Mouse (Mus musculus) MEL (cell line): ENCODE measurements around the gene Gm26620. TPM values are rescaled to one million over a fixed set of nuclear protein-coding genes. Genes with fewer than 3 reads are reported as not detected.

Experiments used
- DNase-seq: peaks from one replicate; pipeline ENCODE4 v3.0.0; 2011; ENCODE audit warnings: low read depth, low spot score
- H3K27ac ChIP-seq: 2 replicates; pipeline ENCODE4 v1.5.1; 2012; ENCODE audit warnings: low read depth, mild to moderate bottlenecking, control low read depth, low read length, moderate library complexity; ENCODE audit not compliant: control insufficient read depth
- H3K27me3 ChIP-seq, 2 experiments: fragments of 150-350 bp in 1 of 2; sonication (generic) in 1 of 2; 2 replicates each; pipeline ENCODE4 v1.6.1; 2012; ENCODE audit warnings: low read length in 2 of 2, mild to moderate bottlenecking in 2 of 2, improper control_type of control experiment in 1 of 2, moderate library complexity in 1 of 2; ENCODE audit not compliant: insufficient read depth in 2 of 2, control insufficient read depth in 1 of 2
- H3K36me3 ChIP-seq, 2 experiments: 2 replicates each; pipeline ENCODE4 v1.6.1; 2012 to 2014; ENCODE audit warnings: low read length in 2 of 2, improper control_type of control experiment in 1 of 2, inconsistent platforms in 1 of 2, mild to moderate bottlenecking in 1 of 2; ENCODE audit not compliant: insufficient read depth in 2 of 2, control insufficient read depth in 1 of 2
- H3K4me1 ChIP-seq, 2 experiments: fragments of 150-350 bp in 1 of 2; sonication (generic) in 1 of 2; 2 replicates each; pipeline ENCODE4 v1.6.1; 2012; ENCODE audit warnings: low read length in 2 of 2, improper control_type of control experiment in 1 of 2, mild to moderate bottlenecking in 1 of 2; ENCODE audit not compliant: insufficient read depth in 2 of 2, control insufficient read depth in 1 of 2
- H3K4me3 ChIP-seq, 2 experiments: fragments of 150-350 bp in 1 of 2; sonication (generic) in 1 of 2; 2 replicates each; pipeline ENCODE4 v1.5.1; 2012; ENCODE audit warnings: low read depth in 2 of 2, low read length in 2 of 2, mild to moderate bottlenecking in 2 of 2, moderate library complexity in 2 of 2, control low read depth in 1 of 2, improper control_type of control experiment in 1 of 2; ENCODE audit not compliant: control insufficient read depth in 1 of 2, insufficient read depth in 1 of 2
- H3K79me2 ChIP-seq: 2 replicates; pipeline ENCODE4 v1.6.1; 2012; ENCODE audit warnings: mild to moderate bottlenecking, low read length, moderate library complexity; ENCODE audit not compliant: control insufficient read depth, poor library complexity, insufficient read depth
- H3K9ac ChIP-seq: 2 replicates; pipeline ENCODE4 v1.6.1; 2012; ENCODE audit warnings: low read depth, mild to moderate bottlenecking, control low read depth, low read length, moderate library complexity; ENCODE audit not compliant: control insufficient read depth, poor library complexity, severe bottlenecking
- H3K9me3 ChIP-seq: fragments of 150-350 bp; sonication (generic); replicated peaks from 2 replicates; pipeline ENCODE4 v1.6.1; 2012; ENCODE audit warnings: mild to moderate bottlenecking, low read length, improper control_type of control experiment, moderate library complexity; ENCODE audit not compliant: insufficient read depth
- BHLHE40 ChIP-seq: IDR thresholded peaks from 2 replicates; pipeline ENCODE4 v1.6.1; 2012; ENCODE audit warnings: low read depth, mild to moderate bottlenecking, inconsistent platforms, low read length, improper control_type of control experiment, borderline replicate concordance
- CHD2 ChIP-seq: IDR thresholded peaks from 2 replicates; pipeline ENCODE4 v1.6.1; 2011; ENCODE audit warnings: low read length, improper control_type of control experiment
- CTCF ChIP-seq, 3 experiments: IDR thresholded peaks in 2 of 3; conservative IDR thresholded peaks in 1 of 3; 2 replicates each; pipeline ENCODE4 v1.5.1; 2011 to 2012; ENCODE audit warnings: low read length in 3 of 3, low read depth in 2 of 3, mild to moderate bottlenecking in 2 of 3, improper control_type of control experiment in 1 of 3, inconsistent platforms in 1 of 3, mixed read lengths in 1 of 3, moderate library complexity in 1 of 3; ENCODE audit not compliant: control insufficient read depth in 1 of 3, insufficient read depth in 1 of 3, poor library complexity in 1 of 3, severe bottlenecking in 1 of 3
- ETS1 ChIP-seq: IDR thresholded peaks from 2 replicates; pipeline ENCODE4 v1.6.1; 2012; ENCODE audit warnings: low read depth, mild to moderate bottlenecking, inconsistent platforms, low read length, improper control_type of control experiment, moderate library complexity
- GABPA ChIP-seq: IDR thresholded peaks from 2 replicates; pipeline ENCODE4 v1.6.1; 2012; ENCODE audit warnings: low read depth, mild to moderate bottlenecking, inconsistent platforms, low read length, improper control_type of control experiment, moderate library complexity
- HCFC1 ChIP-seq: IDR thresholded peaks from 2 replicates; pipeline ENCODE4 v1.6.1; 2012; ENCODE audit warnings: low read depth, mild to moderate bottlenecking, inconsistent platforms, low read length, improper control_type of control experiment, moderate library complexity
- KAT2A ChIP-seq: conservative IDR thresholded peaks from 2 replicates; pipeline ENCODE4 v1.6.1; 2012; ENCODE audit warnings: low read depth, low read length, improper control_type of control experiment, inconsistent platforms
- MAX ChIP-seq: IDR thresholded peaks from 2 replicates; pipeline ENCODE4 v1.6.1; 2011; ENCODE audit warnings: low read length, improper control_type of control experiment
- MAZ ChIP-seq: IDR thresholded peaks from 2 replicates; pipeline ENCODE4 v1.6.1; 2012; ENCODE audit warnings: low read depth, mild to moderate bottlenecking, inconsistent platforms, low read length, improper control_type of control experiment
- MEF2A ChIP-seq: IDR thresholded peaks from 2 replicates; pipeline ENCODE4 v1.6.1; 2014; ENCODE audit warnings: low read depth, mild to moderate bottlenecking, inconsistent platforms, low read length, improper control_type of control experiment; ENCODE audit not compliant: poor library complexity, insufficient replicate concordance, severe bottlenecking; ENCODE audit errors: extremely low read depth
- MXI1 ChIP-seq: IDR thresholded peaks from 2 replicates; pipeline ENCODE4 v1.6.1; 2011; ENCODE audit warnings: mild to moderate bottlenecking, low read depth, low read length, improper control_type of control experiment
- MYC ChIP-seq: IDR thresholded peaks from 2 replicates; pipeline ENCODE4 v1.6.1; 2011; ENCODE audit warnings: low read depth, mild to moderate bottlenecking, low read length, improper control_type of control experiment, moderate library complexity
- NELFE ChIP-seq: IDR thresholded peaks from 2 replicates; pipeline ENCODE4 v1.6.1; 2011; ENCODE audit warnings: low read depth, low read length, improper control_type of control experiment
- NRF1 ChIP-seq: IDR thresholded peaks from 2 replicates; pipeline ENCODE4 v1.6.1; 2014; ENCODE audit warnings: low read depth, mild to moderate bottlenecking, inconsistent platforms, low read length, improper control_type of control experiment, moderate library complexity; ENCODE audit not compliant: poor library complexity, insufficient read depth, severe bottlenecking
- POLR2A ChIP-seq, 2 experiments: IDR thresholded peaks; 2 replicates each; pipeline ENCODE4 v1.6.1; 2011 to 2012; ENCODE audit warnings: low read length in 2 of 2, mild to moderate bottlenecking in 2 of 2, control low read depth in 1 of 2, improper control_type of control experiment in 1 of 2, low read depth in 1 of 2, moderate library complexity in 1 of 2; ENCODE audit not compliant: control insufficient read depth in 1 of 2, insufficient read depth in 1 of 2, poor library complexity in 1 of 2
- TAL1 ChIP-seq: IDR thresholded peaks from 2 replicates; pipeline ENCODE4 v1.6.1; 2012; ENCODE audit warnings: mild to moderate bottlenecking, inconsistent platforms, low read length, moderate library complexity, mixed read lengths
- USF1 ChIP-seq: IDR thresholded peaks from 2 replicates; pipeline ENCODE4 v1.6.1; 2014; ENCODE audit warnings: low read depth, mild to moderate bottlenecking, inconsistent platforms, low read length, improper control_type of control experiment, moderate library complexity
- USF2 ChIP-seq, 2 experiments: IDR thresholded peaks; 2 replicates each; pipeline ENCODE4 v1.6.1; 2011 to 2012; ENCODE audit warnings: improper control_type of control experiment in 2 of 2, low read length in 2 of 2, borderline replicate concordance in 1 of 2, inconsistent platforms in 1 of 2, low read depth in 1 of 2, mild to moderate bottlenecking in 1 of 2; ENCODE audit not compliant: insufficient read depth in 1 of 2
- ZC3H11A ChIP-seq: IDR thresholded peaks from 2 replicates; pipeline ENCODE4 v1.6.1; 2012; ENCODE audit warnings: low read depth, mild to moderate bottlenecking, inconsistent platforms, low read length, improper control_type of control experiment
- ZKSCAN1 ChIP-seq: IDR thresholded peaks from 2 replicates; pipeline ENCODE4 v1.6.1; 2012; ENCODE audit warnings: low read depth, mild to moderate bottlenecking, inconsistent platforms, low read length, improper control_type of control experiment, moderate library complexity
- ZNF384 ChIP-seq: IDR thresholded peaks from 2 replicates; pipeline ENCODE4 v1.6.1; 2012; ENCODE audit warnings: low read depth, mild to moderate bottlenecking, inconsistent platforms, low read length, improper control_type of control experiment
- polyA plus RNA-seq, 2 experiments: library from polyadenylated mRNA; stranded (reverse) in 1 of 2; unstranded in 1 of 2; fragments of >175 nt in 1 of 2; fragments of >200 nt in 1 of 2; gene quantifications; 2 replicates each; pipeline versions ENCODE4 v1.2.1 to v1.2.4; 2012; ENCODE audit warnings: low replicate concordance in 2 of 2, low read depth in 1 of 2; ENCODE audit not compliant: insufficient read length in 2 of 2, insufficient read depth in 1 of 2, missing spikeins in 1 of 2
- total RNA-seq: library from RNA; depleted of rRNA; stranded (reverse); fragments of 300-350 nt; gene quantifications from 2 replicates; pipeline ENCODE4 v1.2.3, GENCODE M21; 2012

Gene Gm26620
- total and polyA plus RNA-seq, 3 experiments = 1.0 to 5.5 TPM; not detected in 1

GRCm38 (mm10) chr1:170876906-170877305, 8.0 kb upstream of the Gm26620 start:
- Histone ChIP-seq H3K79me2 (peaks cover 8% of the 10 kb centered on the region), H3K27ac (no peak overlapping the region), H3K9ac (no peak overlapping the region), H3K9me3 (no peaks in the 10 kb centered on the region), H3K4me3 (no peak overlapping the region), H3K36me3 (peaks cover 14 to 15% of the 10 kb centered on the region in 2 experiments), H3K4me1 (peaks cover 7 to 8% of the 10 kb centered on the region in 2 experiments), H3K27me3 (no peaks in the 10 kb centered on the region)
- TF ChIP-seq NRF1 (no peak), NELFE (no peak), GABPA (no peak), USF1 (no peak), HCFC1 (no peak), CTCF (IDR thresholded peaks at IDR 0.05 in 2 of 3, conservative IDR thresholded peaks at IDR 0.05 in 1 of 3; ENCODE audit: control insufficient read depth in 1 of 3, insufficient read depth in 1 of 3, low read depth in 2 of 3, low read length in 3 of 3, poor library complexity in 1 of 3, severe bottlenecking in 1 of 3) (no peak), ZKSCAN1 (no peak), KAT2A (no peak), MEF2A (no peak), ZC3H11A (no peak), TAL1 (no peak), CHD2 (no peak)
- DNase-seq = no peak

- Histone ChIP-seq H3K27me3 (no peaks in the 10 kb centered on the region), H3K9ac (no peak overlapping the region), H3K36me3 (peaks cover 8 to 11% of the 10 kb centered on the region in 2 experiments), H3K4me1 (peaks cover 6 to 7% of the 10 kb centered on the region in 2 experiments), H3K27ac (no peak overlapping the region), H3K79me2 (peaks cover 34% of the 10 kb centered on the region), H3K4me3 (no peak overlapping the region), H3K9me3 (no peaks in the 10 kb centered on the region)
- no peak for TF ChIP-seq BHLHE40
- TF ChIP-seq KAT2A = no peak
- TF ChIP-seq MAX = no peak
- no peak for TF ChIP-seq HCFC1
- no peak for TF ChIP-seq NRF1
- no peak for TF ChIP-seq MYC
- TF ChIP-seq TAL1 = no peak
- no peak for TF ChIP-seq MXI1
- TF ChIP-seq ETS1 = no peak
- TF ChIP-seq MAZ = no peak
- no peak for TF ChIP-seq POLR2A (IDR thresholded peaks at IDR 0.05; ENCODE audit: control insufficient read depth in 1 of 2, insufficient read depth in 1 of 2, low read depth in 1 of 2, low read length in 2 of 2, poor library complexity in 1 of 2)
- no peak for TF ChIP-seq ZKSCAN1
- no peak for TF ChIP-seq USF2 (IDR thresholded peaks at IDR 0.05; ENCODE audit: borderline replicate concordance in 1 of 2, insufficient read depth in 1 of 2, low read depth in 1 of 2, low read length in 2 of 2)
- no peak for TF ChIP-seq USF1
- TF ChIP-seq ZNF384 = no peak
- TF ChIP-seq CTCF (IDR thresholded peaks at IDR 0.05 in 2 of 3, conservative IDR thresholded peaks at IDR 0.05 in 1 of 3; ENCODE audit: control insufficient read depth in 1 of 3, insufficient read depth in 1 of 3, low read depth in 2 of 3, low read length in 3 of 3, poor library complexity in 1 of 3, severe bottlenecking in 1 of 3) = no peak
- no peak for TF ChIP-seq ZC3H11A
- DNase-seq = no peak
Observed at GRCm38 (mm10) chr1:170882915-170883485, 1.9 kb upstream of the Gm26620 start.
